In genomic region chr19:44631356-44632007, GRCm38 (mm10) we compare ENCODE assay signal across 23 mouse cellular contexts.
A peak's percentile ranks its signal among the peaks of the same experiment; 100 is the strongest.
DNase-seq lines count a peak whose midpoint lies in the region; ATAC-seq lines count a peak whose summit lies in the region.
"Had no signal": no experiment of that assay in that cellular context is flagged by ENCODE, and none has a peak within 500 bp of the region (broad histone marks: within the 10 kb centered on the region; RNA-seq: fewer than 3 reads in every experiment).

No protein-coding gene starts in this region.

- peak overlapping the region; percentile 14; the same call in 1 of the 2 replicates for H3K4me2 ChIP-seq in neural tube, embryonic 12.5 days (replicated peaks)
- no peak overlapping the region; the same call in 1 of the 2 replicates for H3K4me2 ChIP-seq in neural tube, embryonic 15.5 days
- no peak overlapping the region for H3K4me2 ChIP-seq in forebrain, embryonic 15.5 days (replicated peaks)

- H3K4me1 ChIP-seq in neural tube, embryonic 12.5 days: peaks cover 6% of the 10 kb centered on the region; the same call in 1 of the 2 replicates
- H3K4me1 ChIP-seq in neural tube, embryonic 15.5 days: peaks cover 37% of the 10 kb centered on the region
- H3K4me1 ChIP-seq in forebrain, embryonic 15.5 days: no peaks in the 10 kb centered on the region
- H3K4me1 ChIP-seq: heart, embryonic 10.5 days had no signal

- no peaks in the 10 kb centered on the region for H3K36me3 ChIP-seq in neural tube, embryonic 12.5 days
- no peaks in the 10 kb centered on the region for H3K36me3 ChIP-seq in neural tube, embryonic 15.5 days
- no peaks in the 10 kb centered on the region for H3K36me3 ChIP-seq in forebrain, embryonic 15.5 days
- H3K36me3 ChIP-seq: forebrain, embryonic 10.5 days; heart, embryonic 10.5 days had no signal

- DNase-seq in neural tube, embryonic 10.5 days (ENCODE audit: extremely low spot score, low spot score): no peak
- peak; percentile 29 to 31 for DNase-seq in kidney, adult 8-10 months
- peak; percentile 33 for DNase-seq in kidney, postnatal 14 days
- no peak for DNase-seq in thymus, postnatal 4 days
- DNase-seq in Muller cell, postnatal 12 days (ENCODE audit: inconsistent ontology term): no peak
- DNase-seq: adrenal gland, postnatal 25 days; cerebellum, adult 11-12 months; cerebellum, postnatal 25 days; gastrocnemius, adult 2 months; layer of hippocampus, postnatal 36 days; liver; liver, postnatal 0 days; lung, postnatal 10 days; midbrain, embryonic 14.5 days; right cerebral cortex, adult 18-20 months; thymus, postnatal 36 days had no signal

- H3K9me3 ChIP-seq in neural tube, embryonic 12.5 days: no peaks in the 10 kb centered on the region
- no peaks in the 10 kb centered on the region for H3K9me3 ChIP-seq in neural tube, embryonic 15.5 days (replicated peaks)
- no peaks in the 10 kb centered on the region for H3K9me3 ChIP-seq in forebrain, embryonic 15.5 days
- H3K9me3 ChIP-seq: forebrain, embryonic 10.5 days; heart, embryonic 10.5 days had no signal

- no peak overlapping the region for H3K9ac ChIP-seq in neural tube, embryonic 12.5 days
- no peak overlapping the region for H3K9ac ChIP-seq in neural tube, embryonic 15.5 days (replicated peaks)
- no peak overlapping the region for H3K9ac ChIP-seq in forebrain, embryonic 15.5 days (replicated peaks)
- H3K9ac ChIP-seq: liver, postnatal 0 days had no signal

- WGBS in neural tube, embryonic 12.5 days: 65% methylated on average over 19 of the region's 19 CpGs
- WGBS in neural tube, embryonic 15.5 days: 54% methylated on average over 19 of the region's 19 CpGs
- 76% methylated on average over 19 of the region's 19 CpGs for WGBS in forebrain, embryonic 15.5 days

- H3K27ac ChIP-seq in neural tube, embryonic 12.5 days: no peak overlapping the region
- peak overlapping the region; percentile 69 for H3K27ac ChIP-seq in neural tube, embryonic 15.5 days (replicated peaks)
- no peak overlapping the region for H3K27ac ChIP-seq in forebrain, embryonic 15.5 days (replicated peaks)
- H3K27ac ChIP-seq: forebrain, embryonic 10.5 days; gastrocnemius, adult 2 months; heart, embryonic 10.5 days had no signal

- H3K27me3 ChIP-seq in neural tube, embryonic 12.5 days (replicated peaks): no peaks in the 10 kb centered on the region
- no peaks in the 10 kb centered on the region for H3K27me3 ChIP-seq in neural tube, embryonic 15.5 days (replicated peaks)
- no peaks in the 10 kb centered on the region for H3K27me3 ChIP-seq in forebrain, embryonic 15.5 days

- ATAC-seq in neural tube, embryonic 12.5 days (ENCODE audit: low FRiP score, low read depth): no peak
- ATAC-seq in neural tube, embryonic 15.5 days (ENCODE audit: low FRiP score): peak; percentile 29; the same call in 1 of the 2 replicates
- ATAC-seq in forebrain, embryonic 15.5 days (replicated peaks): no peak
- ATAC-seq: activated CD4-positive, CD25-positive, alpha-beta regulatory T cell, adult 4 months; inflammation-experienced regulatory T-cells, adult 6 months; liver, postnatal 0 days had no signal

- no peak overlapping the region for H3K4me3 ChIP-seq in neural tube, embryonic 12.5 days
- H3K4me3 ChIP-seq in neural tube, embryonic 15.5 days (replicated peaks): no peak overlapping the region
- H3K4me3 ChIP-seq in forebrain, embryonic 15.5 days: no peak overlapping the region
- H3K4me3 ChIP-seq: forebrain, embryonic 10.5 days; gastrocnemius, adult 2 months; heart, embryonic 10.5 days had no signal

Comparison
In these comparisons a context has a peak if more than half of its experiments do, and no peak if none do; other contexts are left out.
1. DNase-seq: peak in kidney, adult 8-10 months (2 of 2) and kidney, postnatal 14 days (single experiment); none in neural tube, embryonic 10.5 days (single experiment), thymus, postnatal 4 days (single experiment) and Muller cell, postnatal 12 days (single experiment).